Mouse (Mus musculus): ENCODE measurements around the gene Foxm1. TPM values are rescaled to one million over a fixed set of nuclear protein-coding genes. Genes with fewer than 3 reads are reported as not detected.

The Foxm1 gene
- polyA plus RNA-seq, 1 experiment, result 8.2 TPM

DNA sequence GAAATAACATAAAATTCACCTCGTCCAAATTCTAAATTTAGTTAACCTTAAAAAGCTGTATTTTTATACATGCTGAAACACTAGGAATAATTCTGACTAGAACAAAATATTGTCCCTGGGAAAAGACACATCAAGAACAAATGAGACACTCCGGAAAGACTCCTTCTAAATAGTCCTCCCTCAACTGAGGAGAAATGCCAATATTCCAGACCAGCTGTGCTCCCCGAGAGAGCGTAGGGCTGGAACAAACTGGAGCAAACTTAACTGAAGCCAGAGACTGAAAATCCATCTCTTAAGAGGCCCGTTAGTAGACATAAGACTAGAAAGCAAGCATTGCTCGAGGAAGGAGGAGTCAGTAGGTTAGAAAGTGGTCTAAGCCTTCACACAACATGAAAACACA lies 16.0 kb upstream of the Foxm1 start:
- TF ChIP-seq TAL1 (IDR thresholded peaks at IDR 0.05; ENCODE audit: low read length) (no peak), GATA1 (IDR thresholded peaks at IDR 0.05; ENCODE audit: low read length) (no peak)
- no peaks in the 10 kb centered on the region for H3K9me3 ChIP-seq (ENCODE audit: control insufficient read depth, low read length)
- no peaks in the 10 kb centered on the region for H3K27me3 ChIP-seq (ENCODE audit: control insufficient read depth)
- H3K36me3 ChIP-seq (ENCODE audit: control insufficient read depth), result peaks cover 3% of the 10 kb centered on the region
- H3K4me1 ChIP-seq (ENCODE audit: control insufficient read depth), result no peaks in the 10 kb centered on the region
- no peak overlapping the region for H3K4me3 ChIP-seq (replicated peaks)

DNA sequence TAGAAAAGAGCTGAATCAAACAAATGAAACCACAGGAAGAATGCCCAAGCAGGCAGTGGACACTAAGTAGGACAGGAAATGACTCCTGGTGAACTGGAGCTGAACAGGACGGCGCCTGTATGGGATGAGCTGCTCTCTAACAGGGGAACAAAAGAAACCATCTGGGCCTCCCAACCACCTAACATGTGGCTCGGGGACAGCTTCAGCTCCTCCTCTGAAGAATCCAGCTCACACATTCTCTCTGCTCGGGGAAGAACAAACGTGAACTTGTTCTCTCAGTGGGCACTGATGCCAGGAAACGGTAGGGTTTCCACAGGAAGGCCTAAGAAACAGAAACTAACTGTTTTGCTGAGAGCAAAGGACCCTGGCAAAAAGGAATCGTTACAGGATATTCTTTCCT lies 13.1 kb upstream of the Foxm1 start:
- Histone ChIP-seq H3K36me3 (ENCODE audit: control insufficient read depth) (peaks cover 3% of the 10 kb centered on the region), H3K4me3 (replicated peaks) (no peak overlapping the region), H3K9me3 (ENCODE audit: control insufficient read depth, low read length) (no peaks in the 10 kb centered on the region), H3K27me3 (ENCODE audit: control insufficient read depth) (peaks cover 13% of the 10 kb centered on the region), H3K4me1 (ENCODE audit: control insufficient read depth) (no peaks in the 10 kb centered on the region)
- TF ChIP-seq GATA1 (IDR thresholded peaks at IDR 0.05; ENCODE audit: low read length) (no peak), TAL1 (IDR thresholded peaks at IDR 0.05; ENCODE audit: low read length) (no peak)

DNA sequence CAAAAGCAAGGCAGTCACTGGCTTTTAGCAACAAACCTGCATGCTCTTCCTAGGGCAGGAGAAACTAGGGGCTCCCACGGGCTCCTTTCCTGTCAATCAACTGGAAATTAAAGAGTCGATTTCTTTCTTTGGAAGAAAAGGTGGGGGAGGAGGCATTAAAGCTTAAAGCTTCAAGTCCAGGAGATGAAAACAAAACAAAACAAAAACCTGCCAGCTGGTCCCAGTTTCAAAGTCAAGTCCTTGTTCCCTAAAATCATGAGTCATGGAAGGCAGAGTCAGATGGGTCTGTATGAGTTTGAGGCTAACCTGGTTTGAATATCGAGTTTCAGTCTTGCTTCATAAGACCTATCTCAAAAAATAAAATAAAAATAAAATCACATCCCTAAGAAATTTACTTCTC lies 8.6 kb upstream of the Foxm1 start:
- peaks cover 24% of the 10 kb centered on the region for H3K27me3 ChIP-seq (ENCODE audit: control insufficient read depth)
- H3K36me3 ChIP-seq (ENCODE audit: control insufficient read depth), result peaks cover 32% of the 10 kb centered on the region
- no peak overlapping the region for H3K4me3 ChIP-seq (replicated peaks)
- no peaks in the 10 kb centered on the region for H3K9me3 ChIP-seq (ENCODE audit: control insufficient read depth, low read length)
- TF ChIP-seq GATA1 (IDR thresholded peaks at IDR 0.05; ENCODE audit: low read length) (no peak), TAL1 (IDR thresholded peaks at IDR 0.05; ENCODE audit: low read length) (no peak)
- peaks cover 27% of the 10 kb centered on the region for H3K4me1 ChIP-seq (ENCODE audit: control insufficient read depth)

DNA sequence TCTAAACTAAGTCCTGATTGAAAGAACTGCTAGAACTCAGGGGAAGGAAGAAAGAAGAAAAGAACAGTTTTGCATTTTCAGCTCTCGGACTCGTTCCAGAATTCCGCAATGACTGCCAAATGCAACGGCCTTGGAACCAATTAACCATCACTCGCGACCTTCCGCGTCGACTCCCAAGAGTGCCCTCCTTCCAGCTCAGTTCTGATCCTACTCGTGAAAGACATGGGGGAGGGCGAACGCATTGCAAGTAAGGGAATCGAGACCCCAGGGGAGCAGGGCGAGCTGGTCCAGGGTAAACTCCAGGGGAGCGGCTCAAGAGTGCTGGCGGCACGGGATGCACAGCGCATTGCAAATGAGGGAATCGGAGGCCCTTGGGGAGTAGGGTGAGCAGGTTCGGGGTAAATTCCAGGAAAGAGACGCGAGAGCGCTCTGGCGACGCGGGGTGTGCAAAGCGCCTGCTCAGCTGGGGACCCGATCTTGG lies 7.5 kb upstream of the Foxm1 start:
- peaks cover 42% of the 10 kb centered on the region for H3K36me3 ChIP-seq (ENCODE audit: control insufficient read depth)
- H3K4me1 ChIP-seq (ENCODE audit: control insufficient read depth), result peaks cover 34% of the 10 kb centered on the region
- no peaks in the 10 kb centered on the region for H3K9me3 ChIP-seq (ENCODE audit: control insufficient read depth, low read length)
- TF ChIP-seq GATA1 (IDR thresholded peaks at IDR 0.05; ENCODE audit: low read length), result no peak
- TF ChIP-seq TAL1 (IDR thresholded peaks at IDR 0.05; ENCODE audit: low read length), result no peak
- H3K27me3 ChIP-seq (ENCODE audit: control insufficient read depth), result peaks cover 24% of the 10 kb centered on the region
- H3K4me3 ChIP-seq (replicated peaks), result peak overlapping the region; percentile 67

DNA sequence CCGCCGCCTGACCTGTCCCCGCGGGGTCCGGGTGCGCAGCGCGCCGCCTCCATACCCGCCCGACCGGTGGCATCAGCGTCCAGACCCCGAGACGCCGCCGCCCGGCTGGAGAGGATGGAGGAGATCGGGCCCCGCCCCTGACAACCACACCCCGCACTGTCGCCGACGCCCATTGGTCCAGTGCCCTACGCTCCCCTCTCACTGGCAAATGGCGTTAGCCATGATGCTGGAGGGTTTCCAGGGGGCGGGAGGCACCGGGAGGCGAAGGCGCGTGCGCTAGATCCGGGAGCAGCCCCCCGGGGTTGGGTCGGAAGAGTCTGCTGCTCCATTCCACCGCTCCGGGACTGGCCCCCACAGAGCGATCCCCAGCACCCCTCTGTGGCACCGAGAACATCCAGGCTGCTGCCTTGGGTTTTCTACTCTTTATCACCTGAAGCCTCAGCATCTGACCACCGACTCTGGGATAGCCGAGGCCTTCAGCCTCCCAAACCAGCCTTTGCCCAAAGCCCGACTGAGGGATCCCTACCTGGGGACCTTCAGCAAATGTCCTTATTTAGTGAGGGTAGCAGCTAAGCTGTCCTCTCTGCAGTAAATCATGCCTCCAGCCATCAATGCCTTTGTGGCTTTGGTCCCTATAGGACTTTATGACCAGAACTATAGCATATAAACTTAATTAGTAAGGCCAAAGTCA lies 6.9 kb upstream of the Foxm1 start, which contains the start of gene Tulp3:
Tulp3 (minus strand) TSS at position 126 of the 691 bp plus-strand sequence.
- TF ChIP-seq GATA1 (IDR thresholded peaks at IDR 0.05; ENCODE audit: low read length) (no peak), TAL1 (IDR thresholded peaks at IDR 0.05; ENCODE audit: low read length) (no peak)
- Histone ChIP-seq H3K4me3 (replicated peaks) (peak within 1 kb of the TSS; percentile 67), H3K4me1 (ENCODE audit: control insufficient read depth) (peaks cover 40% of the 10 kb centered on the region), H3K36me3 (ENCODE audit: control insufficient read depth) (peaks cover 47% of the 10 kb centered on the region), H3K9me3 (ENCODE audit: control insufficient read depth, low read length) (no peaks in the 10 kb centered on the region), H3K27me3 (ENCODE audit: control insufficient read depth) (peaks cover 24% of the 10 kb centered on the region)

DNA sequence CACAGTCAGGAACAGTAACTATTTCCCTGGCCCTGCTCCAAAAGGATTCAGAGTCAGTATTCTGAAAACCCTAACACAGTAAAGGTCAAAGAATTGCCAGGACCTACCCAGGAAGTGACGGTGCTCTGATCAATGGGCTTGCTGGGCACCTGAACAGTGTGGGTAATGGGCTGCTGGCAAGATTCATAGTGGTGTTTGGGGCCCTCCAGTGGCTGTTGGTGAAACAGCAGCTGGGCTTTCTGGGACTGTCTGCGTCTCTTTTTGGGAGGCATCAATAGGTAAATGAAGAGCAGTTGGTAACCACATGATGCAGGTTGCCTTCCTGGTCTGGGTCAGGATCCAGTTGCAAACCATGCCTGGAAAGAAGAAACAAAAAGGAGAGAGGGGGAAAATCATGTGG lies 3.8 kb upstream of the Foxm1 start:
- H3K36me3 ChIP-seq (ENCODE audit: control insufficient read depth), result peaks cover 54% of the 10 kb centered on the region

DNA sequence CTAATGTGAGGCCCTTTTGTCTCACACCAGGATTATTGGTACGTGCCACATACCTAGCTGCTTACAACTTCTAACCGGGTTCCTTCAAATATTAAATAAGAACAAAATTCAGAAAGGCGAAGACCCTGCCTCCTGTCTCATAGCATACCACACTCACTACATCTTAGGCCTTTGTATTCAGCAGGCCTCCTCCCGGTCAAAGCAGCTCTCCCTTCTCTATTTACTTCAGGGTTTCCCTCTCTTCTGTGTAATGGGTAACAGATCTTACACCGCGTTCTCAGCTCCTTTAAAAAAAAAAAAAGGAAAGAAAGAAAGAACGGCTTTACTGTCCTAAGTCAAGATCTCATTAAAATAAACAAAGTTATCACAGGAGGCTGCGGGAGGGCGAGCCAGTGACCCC lies 866 bp upstream of the Foxm1 start:
- peak overlapping the region; percentile 99 for H3K4me3 ChIP-seq (replicated peaks)
- peaks cover 72% of the 10 kb centered on the region for H3K36me3 ChIP-seq (ENCODE audit: control insufficient read depth)
- H3K4me1 ChIP-seq (ENCODE audit: control insufficient read depth), result peaks cover 58% of the 10 kb centered on the region
- TF ChIP-seq GATA1 (IDR thresholded peaks at IDR 0.05; ENCODE audit: low read length) (no peak), TAL1 (IDR thresholded peaks at IDR 0.05; ENCODE audit: low read length) (no peak)
- H3K9me3 ChIP-seq (ENCODE audit: control insufficient read depth, low read length), result no peaks in the 10 kb centered on the region
- H3K27me3 ChIP-seq (ENCODE audit: control insufficient read depth), result no peaks in the 10 kb centered on the region

More for the DNA sequence above, 3.8 kb upstream of the Foxm1 start:
- peaks cover 60% of the 10 kb centered on the region for H3K4me1 ChIP-seq (ENCODE audit: control insufficient read depth)
- H3K9me3 ChIP-seq (ENCODE audit: control insufficient read depth, low read length), result no peaks in the 10 kb centered on the region
- H3K27me3 ChIP-seq (ENCODE audit: control insufficient read depth), result peaks cover 18% of the 10 kb centered on the region
- H3K4me3 ChIP-seq (replicated peaks), result no peak overlapping the region
- no peak for TF ChIP-seq GATA1 (IDR thresholded peaks at IDR 0.05; ENCODE audit: low read length)
- no peak for TF ChIP-seq TAL1 (IDR thresholded peaks at IDR 0.05; ENCODE audit: low read length)

DNA sequence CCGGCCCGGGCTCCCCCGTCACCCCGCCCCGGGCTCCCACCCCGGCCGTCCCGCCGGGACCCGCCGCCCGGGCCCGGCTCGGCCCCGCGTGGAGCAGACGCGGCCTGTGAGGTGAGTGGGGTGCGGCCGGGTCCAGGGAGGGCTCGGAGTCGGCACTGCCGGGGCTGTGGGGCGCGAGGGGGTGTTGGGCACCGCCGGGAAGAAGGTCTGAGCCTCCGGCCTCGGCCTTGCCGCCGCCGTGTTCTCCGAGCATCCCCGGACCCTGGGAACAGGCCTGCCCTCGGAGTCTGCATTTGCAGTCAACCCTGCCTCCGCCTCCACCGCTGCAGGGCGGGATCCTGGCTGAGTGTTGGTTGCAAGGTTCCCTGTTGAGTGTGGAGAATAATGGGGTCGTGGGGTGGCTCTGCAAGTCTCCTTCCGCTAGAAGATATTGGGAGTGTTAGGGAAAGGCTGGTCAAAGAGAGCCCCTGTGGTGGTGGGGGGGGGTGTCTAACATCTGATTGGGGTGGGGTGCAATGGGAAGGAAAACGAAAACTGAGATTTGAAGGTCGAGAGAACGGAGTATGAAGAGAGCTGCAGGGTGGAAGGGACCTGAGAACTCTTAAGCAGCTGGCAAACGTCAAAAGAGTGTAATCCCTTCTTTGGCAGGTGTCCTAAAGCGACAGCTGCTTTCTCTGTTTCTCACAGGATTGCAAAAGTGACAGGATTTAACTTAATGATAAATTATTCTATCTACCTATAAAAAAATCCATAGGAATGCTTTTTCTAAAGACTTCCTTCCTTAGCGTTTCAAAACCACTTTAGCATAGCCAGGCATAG lies 449 bp downstream of the Foxm1 start:
- Histone ChIP-seq H3K36me3 (ENCODE audit: control insufficient read depth) (peaks cover 72% of the 10 kb centered on the region), H3K9me3 (ENCODE audit: control insufficient read depth, low read length) (no peaks in the 10 kb centered on the region), H3K4me1 (ENCODE audit: control insufficient read depth) (peaks cover 54% of the 10 kb centered on the region)

DNA sequence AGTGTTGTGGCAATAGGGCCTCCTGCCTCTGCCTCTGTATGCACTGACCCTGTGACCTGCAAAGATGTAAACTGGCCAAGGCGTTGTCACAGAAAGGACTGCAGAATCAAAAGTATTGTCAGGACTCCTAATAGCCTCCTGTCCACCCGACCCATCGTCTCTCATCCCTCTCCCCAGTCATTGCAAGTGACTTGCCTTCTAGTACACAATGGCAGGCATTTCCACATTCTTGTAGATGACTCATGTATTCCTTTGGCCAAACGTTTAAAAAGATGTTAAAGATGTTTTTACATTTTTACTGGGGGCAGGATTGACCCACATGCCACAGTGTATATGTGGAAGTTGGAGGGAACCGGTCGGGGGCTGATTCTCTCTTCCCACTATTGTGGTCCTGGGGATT lies 2.0 kb downstream of the Foxm1 start:
- Histone ChIP-seq H3K36me3 (ENCODE audit: control insufficient read depth) (peaks cover 73% of the 10 kb centered on the region), H3K27me3 (ENCODE audit: control insufficient read depth) (no peaks in the 10 kb centered on the region), H3K4me1 (ENCODE audit: control insufficient read depth) (peaks cover 48% of the 10 kb centered on the region), H3K9me3 (ENCODE audit: control insufficient read depth, low read length) (no peaks in the 10 kb centered on the region), H3K4me3 (replicated peaks) (peak overlapping the region; percentile 46)
- TF ChIP-seq GATA1 (IDR thresholded peaks at IDR 0.05; ENCODE audit: low read length) (no peak), TAL1 (IDR thresholded peaks at IDR 0.05; ENCODE audit: low read length) (no peak)

More for the DNA sequence above, 449 bp downstream of the Foxm1 start:
- Histone ChIP-seq H3K27me3 (ENCODE audit: control insufficient read depth) (no peaks in the 10 kb centered on the region), H3K4me3 (replicated peaks) (peak overlapping the region; percentile 99)
- no peak for TF ChIP-seq GATA1 (IDR thresholded peaks at IDR 0.05; ENCODE audit: low read length)
- TF ChIP-seq TAL1 (IDR thresholded peaks at IDR 0.05; ENCODE audit: low read length), result no peak
